Mouse (Mus musculus): Measurements from ENCODE around the gene Igfbp6. TPM values are rescaled to one million over a fixed set of nuclear protein-coding genes. Genes with fewer than 3 reads are reported as not detected.

The Igfbp6 gene
- polyA plus RNA-seq, 1 experiment from 2014 or later: 18.2 TPM

- Histone ChIP-seq H3K4me2 (no peak overlapping the region), H3K27me3 (replicated peaks) (no peaks in the 10 kb centered on the region), H3K27ac (no peak overlapping the region), H3K4me1 (peaks cover 9% of the 10 kb centered on the region; the same call in 1 of the 2 replicates), H3K4me3 (replicated peaks) (no peak overlapping the region), H3K9me3 (no peaks in the 10 kb centered on the region), H3K9ac (no peak overlapping the region), H3K36me3 (no peaks in the 10 kb centered on the region; the same call in 1 of the 2 replicates)
- peak; percentile 6; the same call in 1 of the 2 replicates for ATAC-seq (ENCODE audit: insufficient read depth, low FRiP score, low read depth)
- WGBS: 44% methylated on average over 7 of the region's 7 CpGs
Measured at GRCm38 (mm10) chr15:102191699-102192098, 47.5 kb downstream of the Igfbp6 start.

- Histone ChIP-seq H3K9ac (no peak overlapping the region), H3K27ac (peak overlapping the region; percentile 19; the same call in 1 of the 2 replicates), H3K4me3 (replicated peaks) (no peak overlapping the region), H3K9me3 (no peaks in the 10 kb centered on the region), H3K4me1 (peaks cover 9% of the 10 kb centered on the region; the same call in 1 of the 2 replicates), H3K27me3 (replicated peaks) (no peaks in the 10 kb centered on the region), H3K4me2 (no peak overlapping the region), H3K36me3 (no peaks in the 10 kb centered on the region; the same call in 1 of the 2 replicates)
- WGBS: 56% methylated on average over 7 of the region's 7 CpGs
- no peak for ATAC-seq (ENCODE audit: insufficient read depth, low FRiP score, low read depth)
Measured at GRCm38 (mm10) chr15:102192271-102192812, 48.2 kb downstream of the Igfbp6 start.

- Histone ChIP-seq H3K4me3 (replicated peaks) (no peak overlapping the region), H3K36me3 (no peaks in the 10 kb centered on the region), H3K4me2 (no peak overlapping the region), H3K9me3 (no peaks in the 10 kb centered on the region), H3K4me1 (peaks cover 9% of the 10 kb centered on the region; the same call in 1 of the 2 replicates), H3K27me3 (replicated peaks) (no peaks in the 10 kb centered on the region), H3K9ac (no peak overlapping the region), H3K27ac (peak overlapping the region; percentile 19; the same call in 1 of the 2 replicates)
- WGBS: 39% methylated on average over 5 of the region's 5 CpGs
- no peak for ATAC-seq (ENCODE audit: insufficient read depth, low FRiP score, low read depth)
Measured at GRCm38 (mm10) chr15:102192820-102193386, 48.7 kb downstream of the Igfbp6 start.

DNA sequence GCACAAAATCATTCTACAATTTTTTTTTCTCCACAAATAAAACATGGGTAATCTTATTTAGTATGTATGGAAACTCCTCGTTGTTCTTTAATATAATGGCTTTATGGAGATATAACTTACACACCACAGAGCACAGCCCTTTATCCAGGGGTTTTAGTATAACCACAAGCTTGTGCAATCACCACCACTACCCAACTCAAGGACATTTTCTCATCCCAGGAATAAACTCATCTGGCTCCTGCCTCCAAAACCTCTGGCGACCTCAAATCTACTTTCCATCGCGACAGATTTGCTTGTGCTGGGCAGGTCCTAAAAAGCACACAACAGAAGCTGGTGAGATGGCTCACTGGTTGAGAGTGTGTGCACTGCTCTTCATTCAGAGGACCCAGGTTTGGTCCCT is 49.5 kb downstream of the Igfbp6 start:
- Histone ChIP-seq H3K27ac (no peak overlapping the region), H3K4me2 (no peak overlapping the region), H3K9me3 (no peaks in the 10 kb centered on the region), H3K27me3 (replicated peaks) (no peaks in the 10 kb centered on the region), H3K36me3 (no peaks in the 10 kb centered on the region), H3K9ac (no peak overlapping the region), H3K4me1 (peaks cover 9% of the 10 kb centered on the region; the same call in 1 of the 2 replicates), H3K4me3 (replicated peaks) (no peak overlapping the region)
- ATAC-seq (ENCODE audit: insufficient read depth, low FRiP score, low read depth): no peak
- WGBS: 80% methylated on average over 4 of the region's 4 CpGs

- no peak overlapping the region for H3K9ac ChIP-seq
- 77% methylated on average over 4 of the region's 4 CpGs for WGBS
- no peak for ATAC-seq (ENCODE audit: insufficient read depth, low FRiP score, low read depth)
- H3K27me3 ChIP-seq (replicated peaks): no peaks in the 10 kb centered on the region
- H3K4me1 ChIP-seq: peaks cover 9% of the 10 kb centered on the region; the same call in 1 of the 2 replicates
- no peaks in the 10 kb centered on the region for H3K36me3 ChIP-seq
- no peak overlapping the region for H3K4me3 ChIP-seq (replicated peaks)
- no peak overlapping the region for H3K27ac ChIP-seq
- H3K4me2 ChIP-seq: no peak overlapping the region
- H3K9me3 ChIP-seq: no peaks in the 10 kb centered on the region
Measured at GRCm38 (mm10) chr15:102194439-102194838, 50.3 kb downstream of the Igfbp6 start.

DNA sequence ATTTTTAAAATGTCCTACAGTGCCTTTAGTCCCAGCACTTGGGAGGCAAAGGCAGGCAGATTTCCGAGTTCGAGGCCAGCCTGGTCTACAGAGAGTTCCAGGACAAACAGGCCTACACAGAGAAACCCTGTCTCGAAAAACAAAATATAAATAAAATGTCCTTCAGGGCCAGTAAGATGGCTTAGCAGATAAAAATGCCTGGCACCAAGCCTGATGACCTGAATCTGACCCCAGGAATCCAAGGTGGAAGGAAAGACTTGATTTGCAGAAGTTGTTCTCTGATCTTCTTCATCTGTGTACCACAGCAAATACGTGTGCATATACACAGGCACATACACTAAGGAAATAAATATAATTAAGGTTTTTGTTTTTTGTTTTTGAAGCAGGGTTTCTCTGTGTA is 51.2 kb downstream of the Igfbp6 start:
- H3K4me1 ChIP-seq: peaks cover 9% of the 10 kb centered on the region; the same call in 1 of the 2 replicates
- H3K9me3 ChIP-seq: no peaks in the 10 kb centered on the region
- H3K9ac ChIP-seq: no peak overlapping the region
- H3K4me2 ChIP-seq: no peak overlapping the region
- no peak overlapping the region for H3K27ac ChIP-seq
- no peaks in the 10 kb centered on the region for H3K27me3 ChIP-seq (replicated peaks)
- H3K36me3 ChIP-seq: no peaks in the 10 kb centered on the region
- ATAC-seq (ENCODE audit: insufficient read depth, low FRiP score, low read depth): no peak
- no peak overlapping the region for H3K4me3 ChIP-seq (replicated peaks)
- WGBS: 59% methylated on average over 4 of the region's 4 CpGs

GRCm38 (mm10) chr15:102198841-102199240 is 54.7 kb downstream of the Igfbp6 start:
- Histone ChIP-seq H3K36me3 (no peaks in the 10 kb centered on the region), H3K4me2 (no peak overlapping the region), H3K27me3 (replicated peaks) (no peaks in the 10 kb centered on the region), H3K9ac (no peak overlapping the region), H3K4me1 (peaks cover 7% of the 10 kb centered on the region), H3K9me3 (no peaks in the 10 kb centered on the region), H3K4me3 (replicated peaks) (no peak overlapping the region), H3K27ac (no peak overlapping the region)
- no peak for ATAC-seq (ENCODE audit: insufficient read depth, low FRiP score, low read depth)
- 65% methylated on average over 4 of the region's 4 CpGs for WGBS

Other genes starting within 250 kb of the Igfbp6 start
- 390 and 937 TPM in 2 replicates for gene Krt4, start 219.6 kb upstream of the Igfbp6 start, polyA plus RNA-seq (2015; fragmentation: Nextera tagmentation; extraction: Ambion mirVana)
- 1.2 and 1.6 TPM in 2 replicates for gene Krt79, start 204.0 kb upstream of the Igfbp6 start, polyA plus RNA-seq (2015; fragmentation: Nextera tagmentation; extraction: Ambion mirVana)
- gene Krt78, start 190.1 kb upstream of the Igfbp6 start, polyA plus RNA-seq (2015; fragmentation: Nextera tagmentation; extraction: Ambion mirVana): 2.3 and 5.7 TPM in 2 replicates
- 916 and 929 TPM in 2 replicates for gene Krt8, start 139.9 kb upstream of the Igfbp6 start, polyA plus RNA-seq (2015; fragmentation: Nextera tagmentation; extraction: Ambion mirVana)
- gene Krt18, start 116.2 kb upstream of the Igfbp6 start, polyA plus RNA-seq (2015; fragmentation: Nextera tagmentation; extraction: Ambion mirVana): 448 and 512 TPM in 2 replicates
- gene Eif4b, start 70.6 kb upstream of the Igfbp6 start, polyA plus RNA-seq (2015; fragmentation: Nextera tagmentation; extraction: Ambion mirVana): 107 and 116 TPM in 2 replicates
- gene Tns2, start 43.9 kb upstream of the Igfbp6 start, polyA plus RNA-seq (2015; fragmentation: Nextera tagmentation; extraction: Ambion mirVana): 34.6 and 34.7 TPM in 2 replicates
- gene Spryd3, start 8.1 kb upstream of the Igfbp6 start, polyA plus RNA-seq (2015; fragmentation: Nextera tagmentation; extraction: Ambion mirVana): 25.0 and 25.2 TPM in 2 replicates
- 5.9 and 6.2 TPM in 2 replicates for gene Soat2, start 6.2 kb downstream of the Igfbp6 start, polyA plus RNA-seq (2015; fragmentation: Nextera tagmentation; extraction: Ambion mirVana)
- 44.5 and 52.7 TPM in 2 replicates for gene Zfp740, start 58.9 kb downstream of the Igfbp6 start, polyA plus RNA-seq (2015; fragmentation: Nextera tagmentation; extraction: Ambion mirVana)
- 63.3 and 64.3 TPM in 2 replicates for gene Csad, start 60.4 kb downstream of the Igfbp6 start, polyA plus RNA-seq (2015; fragmentation: Nextera tagmentation; extraction: Ambion mirVana)
- gene Itgb7, start 87.6 kb downstream of the Igfbp6 start, polyA plus RNA-seq (2015; fragmentation: Nextera tagmentation; extraction: Ambion mirVana): 9.6 and 12.7 TPM in 2 replicates
- 29.8 and 33.8 TPM in 2 replicates for gene Rarg, start 113.2 kb downstream of the Igfbp6 start, polyA plus RNA-seq (2015; fragmentation: Nextera tagmentation; extraction: Ambion mirVana)
- gene Gm9918, start 126.2 kb downstream of the Igfbp6 start, polyA plus RNA-seq (2015; fragmentation: Nextera tagmentation; extraction: Ambion mirVana): 0.27 and 0.30 TPM in 2 replicates
- gene Mfsd5, start 135.1 kb downstream of the Igfbp6 start, polyA plus RNA-seq (2015; fragmentation: Nextera tagmentation; extraction: Ambion mirVana): 66.3 and 66.4 TPM in 2 replicates
- 22.9 and 23.9 TPM in 2 replicates for gene Espl1, start 151.9 kb downstream of the Igfbp6 start, polyA plus RNA-seq (2015; fragmentation: Nextera tagmentation; extraction: Ambion mirVana)
- 322 TPM in 2 replicates for gene Pfdn5, start 181.8 kb downstream of the Igfbp6 start, polyA plus RNA-seq (2015; fragmentation: Nextera tagmentation; extraction: Ambion mirVana)
- 83.5 and 85.5 TPM in 2 replicates for gene Myg1, start 187.3 kb downstream of the Igfbp6 start, polyA plus RNA-seq (2015; fragmentation: Nextera tagmentation; extraction: Ambion mirVana)
- gene Aaas, start 206.4 kb downstream of the Igfbp6 start, polyA plus RNA-seq (2015; fragmentation: Nextera tagmentation; extraction: Ambion mirVana): 55.9 and 67.0 TPM in 2 replicates
- 1.0 and 1.1 TPM in 2 replicates for gene Sp7, start 222.8 kb downstream of the Igfbp6 start, polyA plus RNA-seq (2015; fragmentation: Nextera tagmentation; extraction: Ambion mirVana)